Mouse (Mus musculus): ENCODE results near the gene Cep104.

Gene Cep104

GRCm38 (mm10) chr4:153974431-153975291 is at the start of gene Cep104, which contains the start of gene Dffb:
TSS of gene Cep104 (plus strand) at chr4:153975194.
TSS of gene Dffb (minus strand) at chr4:153975126.
- DNase-seq, result peak; percentile 95

GRCm38 (mm10) chr4:153928772-153929299 is 46.2 kb upstream of the Cep104 start:
- no peak for DNase-seq

GRCm38 (mm10) chr4:153929425-153929824 is 45.6 kb upstream of the Cep104 start:
- no peak for DNase-seq

- no peak for DNase-seq
Observed at GRCm38 (mm10) chr4:153929921-153930320, 45.1 kb upstream of the Cep104 start.

GRCm38 (mm10) chr4:153943243-153943642 is 31.8 kb upstream of the Cep104 start:
- DNase-seq, result peak; percentile 51

- no peak for DNase-seq
Observed at GRCm38 (mm10) chr4:153944261-153944660, 30.7 kb upstream of the Cep104 start.

- DNase-seq, result no peak
Observed at GRCm38 (mm10) chr4:153945741-153946140, 29.3 kb upstream of the Cep104 start.

- DNase-seq, result no peak
Observed at GRCm38 (mm10) chr4:153950372-153950771, 24.6 kb upstream of the Cep104 start.

- no peak for DNase-seq
Observed at GRCm38 (mm10) chr4:153951150-153951549, 23.8 kb upstream of the Cep104 start.

- no peak for DNase-seq
Observed at GRCm38 (mm10) chr4:153951692-153952091, 23.3 kb upstream of the Cep104 start.

- no peak for DNase-seq
Observed at GRCm38 (mm10) chr4:153955651-153956050, 19.3 kb upstream of the Cep104 start.

- peak; percentile 96 for DNase-seq
Observed at GRCm38 (mm10) chr4:153956569-153957405, 18.2 kb upstream of the Cep104 start, which contains the start of gene A430005L14Rik. TSS of gene A430005L14Rik (plus strand) at chr4:153957237.

- no peak for DNase-seq
Observed at GRCm38 (mm10) chr4:153957444-153958250, 17.3 kb upstream of the Cep104 start.

GRCm38 (mm10) chr4:153962631-153963030 is 12.4 kb upstream of the Cep104 start:
- no peak for DNase-seq

GRCm38 (mm10) chr4:153966651-153967050 is 8.3 kb upstream of the Cep104 start:
- DNase-seq, result no peak

GRCm38 (mm10) chr4:153967556-153967955 is 7.4 kb upstream of the Cep104 start:
- no peak for DNase-seq

- no peak for DNase-seq
Observed at GRCm38 (mm10) chr4:153968063-153968462, 6.9 kb upstream of the Cep104 start.

- no peak for DNase-seq
Observed at GRCm38 (mm10) chr4:153975292-153975662, 283 bp downstream of the Cep104 start.

- DNase-seq, result peak; percentile 27
Observed at GRCm38 (mm10) chr4:153975768-153976167, 774 bp downstream of the Cep104 start.

- DNase-seq, result no peak
Observed at GRCm38 (mm10) chr4:153979243-153979642, 4.2 kb downstream of the Cep104 start.

GRCm38 (mm10) chr4:153980470-153980869 is 5.5 kb downstream of the Cep104 start:
- no peak for DNase-seq

- DNase-seq, result no peak
Observed at GRCm38 (mm10) chr4:153992715-153993114, 17.7 kb downstream of the Cep104 start.
